Mouse (Mus musculus) forebrain, embryonic 10.5 days (tissue): ENCODE measurements around the gene Elmsan1. TPM values are rescaled to one million over a fixed set of nuclear protein-coding genes. Genes with fewer than 3 reads are reported as not detected.

Experiments used
- DNase-seq: peaks from one replicate; pipeline ENCODE4 v3.0.0-alpha.2; 2017; ENCODE audit warnings: low spot score; ENCODE audit errors: extremely low spot score
- H3K27ac ChIP-seq: fragments of 300-500 bp; sonication (generic); 2 replicates; pipeline ENCODE4 v1.5.1; 2016; ENCODE audit warnings: mild to moderate bottlenecking
- H3K27me3 ChIP-seq: fragments of 300-500 bp; sonication (generic); 2 replicates; pipeline ENCODE4 v1.6.1; 2016; ENCODE audit warnings: mild to moderate bottlenecking; ENCODE audit not compliant: poor library complexity, severe bottlenecking
- H3K36me3 ChIP-seq: fragments of 300-500 bp; sonication (generic); replicated peaks from 2 replicates; pipeline ENCODE4 v1.6.1; 2016; ENCODE audit warnings: mild to moderate bottlenecking, moderate library complexity
- H3K4me1 ChIP-seq: fragments of 300-500 bp; sonication (generic); 2 replicates; pipeline ENCODE4 v1.6.1; 2016
- H3K4me3 ChIP-seq: fragments of 300-500 bp; sonication (generic); 2 replicates; pipeline ENCODE4 v1.5.1; 2016; ENCODE audit warnings: mild to moderate bottlenecking, moderate library complexity
- H3K9me3 ChIP-seq: fragments of 300-500 bp; sonication (generic); 2 replicates; pipeline ENCODE4 v1.6.1; 2016; ENCODE audit warnings: mild to moderate bottlenecking, moderate library complexity
- WGBS: fragments of 180-500 bp; shearing (Covaris S2); methylation state at CpG from one replicate; pipeline ENCODE4 v1.1.7; 2016; 5-methylcytosine and 5-hydroxymethylcytosine counted together
- polyA plus RNA-seq: library from polyadenylated mRNA; unstranded; fragments of >200 nt; fragmentation: Nextera tagmentation; extraction: Ambion mirVana; gene quantifications from 2 replicates; pipeline ENCODE4 v1.2.1, GENCODE M21; 2016

Gene Elmsan1
- polyA plus RNA-seq, 1 experiment from 2014 or later = 8.7 TPM

GRCm38 (mm10) chr12:84176126-84176769 is 42.4 kb downstream of the Elmsan1 start:
- peak overlapping the region; percentile 49 for H3K4me3 ChIP-seq
- peak overlapping the region; percentile 88 for H3K27ac ChIP-seq
- peaks cover 74% of the 10 kb centered on the region for H3K4me1 ChIP-seq
- H3K9me3 ChIP-seq = no peaks in the 10 kb centered on the region
- peaks cover 32% of the 10 kb centered on the region for H3K36me3 ChIP-seq
- WGBS = 5% methylated on average over 13 of the region's 13 CpGs
- H3K27me3 ChIP-seq = no peaks in the 10 kb centered on the region
- peak; percentile 41 for DNase-seq

GRCm38 (mm10) chr12:84175659-84176061 is 43.0 kb downstream of the Elmsan1 start:
- Histone ChIP-seq H3K9me3 (no peaks in the 10 kb centered on the region), H3K27me3 (no peaks in the 10 kb centered on the region), H3K4me3 (peak overlapping the region; percentile 49), H3K4me1 (peaks cover 68% of the 10 kb centered on the region), H3K27ac (peak overlapping the region; percentile 88), H3K36me3 (peaks cover 38% of the 10 kb centered on the region)
- WGBS = 2% methylated on average over 20 of the region's 20 CpGs
- peak; percentile 74 for DNase-seq

GRCm38 (mm10) chr12:84174871-84175270 is 43.8 kb downstream of the Elmsan1 start:
- peaks cover 60% of the 10 kb centered on the region for H3K4me1 ChIP-seq
- H3K4me3 ChIP-seq = no peak overlapping the region
- 82% methylated on average over 6 of the region's 6 CpGs for WGBS

GRCm38 (mm10) chr12:84174190-84174811 is 44.4 kb downstream of the Elmsan1 start:
- Histone ChIP-seq H3K9me3 (no peaks in the 10 kb centered on the region), H3K36me3 (peaks cover 51% of the 10 kb centered on the region), H3K4me3 (no peak overlapping the region), H3K27ac (peak overlapping the region; percentile 88), H3K27me3 (no peaks in the 10 kb centered on the region), H3K4me1 (peaks cover 57% of the 10 kb centered on the region)
- DNase-seq = no peak
- 84% methylated on average over 9 of the region's 9 CpGs for WGBS

More at GRCm38 (mm10) chr12:84174871-84175270, 43.8 kb downstream of the Elmsan1 start:
- no peak for DNase-seq
- Histone ChIP-seq H3K36me3 (peaks cover 45% of the 10 kb centered on the region), H3K27me3 (no peaks in the 10 kb centered on the region), H3K9me3 (no peaks in the 10 kb centered on the region), H3K27ac (peak overlapping the region; percentile 88)

- WGBS = 94% methylated on average over 13 of the region's 13 CpGs
- Histone ChIP-seq H3K27ac (no peak overlapping the region), H3K9me3 (no peaks in the 10 kb centered on the region), H3K4me3 (no peak overlapping the region), H3K36me3 (peaks cover 56% of the 10 kb centered on the region), H3K27me3 (no peaks in the 10 kb centered on the region), H3K4me1 (peaks cover 48% of the 10 kb centered on the region)
- DNase-seq = no peak
Measured at GRCm38 (mm10) chr12:84173309-84173915, 45.3 kb downstream of the Elmsan1 start.

- Histone ChIP-seq H3K27ac (no peak overlapping the region), H3K4me3 (no peak overlapping the region), H3K4me1 (peaks cover 42% of the 10 kb centered on the region), H3K36me3 (peaks cover 58% of the 10 kb centered on the region), H3K27me3 (no peaks in the 10 kb centered on the region), H3K9me3 (no peaks in the 10 kb centered on the region)
- 93% methylated on average over 17 of the region's 17 CpGs for WGBS
- no peak for DNase-seq
Measured at GRCm38 (mm10) chr12:84172862-84173261, 45.8 kb downstream of the Elmsan1 start.

GRCm38 (mm10) chr12:84172216-84172615 is 46.5 kb downstream of the Elmsan1 start:
- Histone ChIP-seq H3K36me3 (peaks cover 58% of the 10 kb centered on the region), H3K27ac (no peak overlapping the region), H3K4me1 (peaks cover 36% of the 10 kb centered on the region), H3K4me3 (no peak overlapping the region), H3K27me3 (no peaks in the 10 kb centered on the region), H3K9me3 (no peaks in the 10 kb centered on the region)
- 91% methylated on average over 3 of the region's 3 CpGs for WGBS
- DNase-seq = no peak

GRCm38 (mm10) chr12:84170610-84171009 is 48.1 kb downstream of the Elmsan1 start:
- Histone ChIP-seq H3K4me3 (no peak overlapping the region), H3K9me3 (no peaks in the 10 kb centered on the region), H3K27me3 (no peaks in the 10 kb centered on the region), H3K4me1 (peaks cover 28% of the 10 kb centered on the region), H3K36me3 (peaks cover 64% of the 10 kb centered on the region), H3K27ac (no peak overlapping the region)
- DNase-seq = no peak
- WGBS = 94% methylated on average over 10 of the region's 10 CpGs

- WGBS = 70% methylated on average over 8 of the region's 8 CpGs
- no peak for DNase-seq
- peaks cover 69% of the 10 kb centered on the region for H3K36me3 ChIP-seq
- H3K27me3 ChIP-seq = no peaks in the 10 kb centered on the region
- peaks cover 25% of the 10 kb centered on the region for H3K4me1 ChIP-seq
- no peak overlapping the region for H3K4me3 ChIP-seq
- H3K9me3 ChIP-seq = no peaks in the 10 kb centered on the region
- no peak overlapping the region for H3K27ac ChIP-seq
Measured at GRCm38 (mm10) chr12:84165631-84166373, 52.9 kb downstream of the Elmsan1 start.

GRCm38 (mm10) chr12:84163586-84164110 is 55.0 kb downstream of the Elmsan1 start:
- Histone ChIP-seq H3K27me3 (no peaks in the 10 kb centered on the region), H3K36me3 (peaks cover 72% of the 10 kb centered on the region), H3K4me3 (no peak overlapping the region), H3K4me1 (peaks cover 25% of the 10 kb centered on the region), H3K27ac (no peak overlapping the region), H3K9me3 (no peaks in the 10 kb centered on the region)
- 89% methylated on average over 11 of the region's 11 CpGs for WGBS
- no peak for DNase-seq

GRCm38 (mm10) chr12:84163133-84163532 is 55.5 kb downstream of the Elmsan1 start:
- H3K27me3 ChIP-seq = no peaks in the 10 kb centered on the region
- peaks cover 73% of the 10 kb centered on the region for H3K36me3 ChIP-seq

GRCm38 (mm10) chr12:84161616-84162433 is 56.9 kb downstream of the Elmsan1 start:
- Histone ChIP-seq H3K36me3 (peaks cover 83% of the 10 kb centered on the region), H3K27me3 (no peaks in the 10 kb centered on the region), H3K9me3 (no peaks in the 10 kb centered on the region), H3K27ac (no peak overlapping the region), H3K4me3 (no peak overlapping the region), H3K4me1 (peaks cover 25% of the 10 kb centered on the region)
- WGBS = 78% methylated on average over 14 of the region's 14 CpGs
- no peak for DNase-seq

More at GRCm38 (mm10) chr12:84163133-84163532, 55.5 kb downstream of the Elmsan1 start:
- Histone ChIP-seq H3K27ac (no peak overlapping the region), H3K4me1 (peaks cover 25% of the 10 kb centered on the region), H3K4me3 (no peak overlapping the region), H3K9me3 (no peaks in the 10 kb centered on the region)
- 92% methylated on average over 9 of the region's 9 CpGs for WGBS
- no peak for DNase-seq
